Comparison of ENCODE assay signal across 8 mouse cellular contexts in the genomic region with DNA sequence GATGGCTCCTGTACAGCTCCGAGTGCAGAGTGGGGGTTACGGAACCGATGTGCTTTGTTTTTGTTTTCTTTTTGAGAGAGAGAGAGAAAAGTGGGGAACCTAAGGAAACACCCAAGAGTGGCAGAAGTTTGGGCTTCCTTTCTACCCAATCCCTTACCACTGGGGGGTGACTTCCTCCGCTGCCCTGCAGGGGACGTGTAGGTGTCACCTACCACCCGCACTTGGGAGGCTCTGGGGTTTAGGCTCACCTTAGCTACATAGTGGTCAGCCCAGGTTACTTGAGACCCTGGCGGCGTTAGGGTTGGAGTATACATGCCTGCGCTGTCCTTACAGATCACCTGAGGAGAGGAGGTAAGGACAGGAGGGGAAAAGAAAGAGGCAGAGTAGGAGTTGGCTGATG. TPM values are rescaled to one million over a fixed set of nuclear protein-coding genes. Genes with fewer than 3 reads are reported as not detected.
DNase-seq lines count a peak whose midpoint lies in the region; ATAC-seq and TF ChIP-seq lines count a peak whose summit lies in the region.

No protein-coding gene starts in this region.

- no peaks in the 10 kb centered on the region for H3K36me3 ChIP-seq in forebrain, embryonic 10.5 days (replicated peaks)
- H3K36me3 ChIP-seq in forebrain, postnatal 0 days (ENCODE audit: insufficient read depth): no peaks in the 10 kb centered on the region
- peaks cover 11% of the 10 kb centered on the region for H3K36me3 ChIP-seq in hindbrain, embryonic 13.5 days

- no peak overlapping the region for H3K4me2 ChIP-seq in forebrain, postnatal 0 days (ENCODE audit: low read depth)
- 0 out of 2 replicates have a peak overlapping the region, but pooled peaks have one; percentile 87 for H3K4me2 ChIP-seq in hindbrain, embryonic 13.5 days

- WGBS in forebrain, embryonic 10.5 days: 77% methylated on average over 9 of the region's 9 CpGs
- 77% methylated on average over 9 of the region's 9 CpGs for WGBS in forebrain, postnatal 0 days
- WGBS in hindbrain, embryonic 13.5 days: 78% methylated on average over 9 of the region's 9 CpGs

- peaks cover 20% of the 10 kb centered on the region for H3K4me1 ChIP-seq in forebrain, embryonic 10.5 days
- H3K4me1 ChIP-seq in forebrain, postnatal 0 days (ENCODE audit: insufficient read depth): peaks cover 6% of the 10 kb centered on the region
- H3K4me1 ChIP-seq in hindbrain, embryonic 13.5 days (replicated peaks): peaks cover 43% of the 10 kb centered on the region

- no peak for TF ChIP-seq CTCF in forebrain, postnatal 0 days (IDR thresholded peaks at IDR 0.05; ENCODE audit: low read depth)

- H3K27me3 ChIP-seq in forebrain, embryonic 10.5 days (ENCODE audit: poor library complexity, severe bottlenecking): peaks cover 14% of the 10 kb centered on the region; the same call in 1 of the 2 replicates
- H3K27me3 ChIP-seq in forebrain, postnatal 0 days (ENCODE audit: insufficient read depth, low read length): no peaks in the 10 kb centered on the region
- H3K27me3 ChIP-seq in hindbrain, embryonic 13.5 days: no peaks in the 10 kb centered on the region

- no peak overlapping the region for H3K9ac ChIP-seq in forebrain, postnatal 0 days
- H3K9ac ChIP-seq in hindbrain, embryonic 13.5 days: peak overlapping the region; percentile 87; the same call in 1 of the 2 replicates

- peak overlapping the region; percentile 68 for H3K4me3 ChIP-seq in forebrain, embryonic 10.5 days
- no peak overlapping the region for H3K4me3 ChIP-seq in forebrain, postnatal 0 days (ENCODE audit: low read depth, low read length)
- no peak overlapping the region for H3K4me3 ChIP-seq in hindbrain, embryonic 13.5 days

- no peak for DNase-seq in forebrain, embryonic 10.5 days (ENCODE audit: extremely low spot score, low spot score)
- no peak for DNase-seq in forebrain, postnatal 0 days
- peak; percentile 23 for DNase-seq in ES-CJ7 (ENCODE audit: low read depth, low spot score)
- DNase-seq in lung, postnatal 14 days: peak; percentile 20
- DNase-seq in urinary bladder, postnatal 25 days (ENCODE audit: low spot score): no peak
- DNase-seq in urinary bladder, postnatal 14 days (ENCODE audit: low spot score): no peak
- no peak for DNase-seq in ovary, postnatal 14 days (ENCODE audit: low spot score)

- ATAC-seq in forebrain, postnatal 0 days: no peak
- ATAC-seq in hindbrain, embryonic 13.5 days (ENCODE audit: low FRiP score): no peak

- peak overlapping the region; percentile 90 for H3K27ac ChIP-seq in forebrain, embryonic 10.5 days
- H3K27ac ChIP-seq in forebrain, postnatal 0 days (ENCODE audit: low read depth, low read length): no peak overlapping the region
- H3K27ac ChIP-seq in hindbrain, embryonic 13.5 days: no peak overlapping the region

- no peaks in the 10 kb centered on the region for H3K9me3 ChIP-seq in forebrain, embryonic 10.5 days
- H3K9me3 ChIP-seq in forebrain, postnatal 0 days (ENCODE audit: low read length): no peaks in the 10 kb centered on the region
- no peaks in the 10 kb centered on the region for H3K9me3 ChIP-seq in hindbrain, embryonic 13.5 days

RNA-seq across cellular contexts. Expression of gene Slc29a3, which starts 0.7 kb away (rescaled TPM):
- 6.3 and 7.1 TPM in 2 replicates for polyA plus RNA-seq in forebrain, embryonic 10.5 days (2016; fragmentation: Nextera tagmentation; extraction: Ambion mirVana)
- total RNA-seq in forebrain, postnatal 0 days (2014; rRNA removed): 6.5 and 9.3 TPM in 2 replicates
- polyA plus RNA-seq in forebrain, postnatal 0 days (2015; fragmentation: Nextera tagmentation; extraction: Ambion mirVana): 7.8 and 11.6 TPM in 2 replicates
- 14.1 and 15.8 TPM in 2 replicates for polyA plus RNA-seq in hindbrain, embryonic 13.5 days (2015; fragmentation: Nextera tagmentation; extraction: Ambion mirVana)

RNA-seq across cellular contexts. Expression of gene Cdh23, which starts 57.0 kb away (rescaled TPM):
- polyA plus RNA-seq in forebrain, embryonic 10.5 days (2016; fragmentation: Nextera tagmentation; extraction: Ambion mirVana): 0.27 and 0.32 TPM in 2 replicates
- total RNA-seq in forebrain, postnatal 0 days (2014; rRNA removed): 6.2 and 13.1 TPM in 2 replicates
- 0.58 and 1.9 TPM in 2 replicates for polyA plus RNA-seq in forebrain, postnatal 0 days (2015; fragmentation: Nextera tagmentation; extraction: Ambion mirVana)
- polyA plus RNA-seq in hindbrain, embryonic 13.5 days (2015; fragmentation: Nextera tagmentation; extraction: Ambion mirVana): 2.0 TPM in 2 replicates

Comparison
In these comparisons a context has a peak if more than half of its experiments do, and no peak if none do; other contexts are left out.
1. DNase-seq: peak in ES-CJ7 (single experiment) and lung, postnatal 14 days (single experiment); none in forebrain, embryonic 10.5 days (single experiment), forebrain, postnatal 0 days (single experiment), urinary bladder, postnatal 25 days (single experiment), urinary bladder, postnatal 14 days (single experiment) and ovary, postnatal 14 days (single experiment).